Mouse (Mus musculus): ENCODE results near the gene Sel1l. TPM values are rescaled to one million over a fixed set of nuclear protein-coding genes. Genes with fewer than 3 reads are reported as not detected.

The Sel1l gene
- total RNA-seq, 1 experiment from 2014 or later, result 158 TPM

GRCm38 (mm10) chr12:91778211-91779003 lies 70.5 kb downstream of the Sel1l start:
- DNase-seq, result peak; percentile 46

GRCm38 (mm10) chr12:91776342-91776741 lies 72.6 kb downstream of the Sel1l start:
- no peak for DNase-seq

GRCm38 (mm10) chr12:91774811-91775284 lies 74.1 kb downstream of the Sel1l start:
- DNase-seq, result no peak

GRCm38 (mm10) chr12:91768871-91769270 lies 80.1 kb downstream of the Sel1l start:
- no peak for DNase-seq

DNA sequence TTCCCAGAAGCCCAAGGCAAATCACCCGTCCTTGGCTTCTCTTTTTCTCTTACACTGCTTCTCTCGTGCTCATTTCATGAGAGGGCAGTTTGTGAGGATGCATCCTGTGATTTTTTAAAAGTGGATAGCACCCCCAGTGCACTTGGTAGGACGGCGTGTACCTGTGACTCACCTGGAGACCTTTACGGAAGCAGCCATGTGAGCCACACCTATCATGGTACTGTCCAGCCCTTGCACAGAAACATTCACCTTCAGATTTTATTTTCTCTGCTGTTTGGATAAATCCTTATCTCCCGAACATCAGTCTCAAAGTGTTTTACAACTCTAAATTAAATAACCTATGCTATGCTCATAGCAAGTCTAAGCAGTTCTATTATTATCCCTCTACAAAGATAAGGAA lies 80.8 kb downstream of the Sel1l start:
- DNase-seq, result no peak

DNA sequence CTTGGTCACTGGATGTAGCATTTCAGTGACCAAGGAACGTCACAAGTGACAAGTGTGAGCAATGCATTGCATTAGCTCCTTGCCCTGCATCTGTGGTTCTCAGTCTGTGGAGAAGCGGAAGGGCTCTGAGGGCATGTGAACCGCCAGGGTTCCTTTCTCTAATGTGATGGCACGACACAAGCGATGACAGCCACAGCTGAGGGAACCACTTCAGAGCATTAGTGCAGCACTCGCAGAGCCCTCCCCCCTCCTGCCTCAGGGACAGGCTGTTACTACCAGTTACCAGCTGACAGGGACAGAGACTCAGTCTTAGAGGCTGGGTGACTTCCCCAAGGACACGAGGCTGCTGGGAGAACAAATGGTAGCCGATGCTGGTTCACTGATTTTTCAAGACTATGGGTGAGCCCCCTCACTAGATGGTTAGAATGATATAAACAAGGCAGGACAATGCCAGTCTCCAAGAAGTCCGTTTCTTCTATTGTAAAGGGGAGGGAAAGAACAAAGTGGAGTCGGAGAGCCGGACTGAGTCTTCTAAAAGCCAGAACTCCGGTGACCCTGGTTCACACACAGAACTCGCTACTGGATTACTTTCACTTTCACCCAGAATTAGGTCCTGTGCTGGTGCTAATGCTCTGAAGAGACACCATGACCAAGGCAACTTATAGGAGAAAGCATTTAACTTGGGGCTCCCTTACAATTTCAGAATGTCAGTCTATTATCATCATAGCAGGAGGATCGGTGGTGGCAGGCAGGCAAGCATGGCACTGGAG lies 82.4 kb downstream of the Sel1l start:
- peak; percentile 48 for DNase-seq

DNA sequence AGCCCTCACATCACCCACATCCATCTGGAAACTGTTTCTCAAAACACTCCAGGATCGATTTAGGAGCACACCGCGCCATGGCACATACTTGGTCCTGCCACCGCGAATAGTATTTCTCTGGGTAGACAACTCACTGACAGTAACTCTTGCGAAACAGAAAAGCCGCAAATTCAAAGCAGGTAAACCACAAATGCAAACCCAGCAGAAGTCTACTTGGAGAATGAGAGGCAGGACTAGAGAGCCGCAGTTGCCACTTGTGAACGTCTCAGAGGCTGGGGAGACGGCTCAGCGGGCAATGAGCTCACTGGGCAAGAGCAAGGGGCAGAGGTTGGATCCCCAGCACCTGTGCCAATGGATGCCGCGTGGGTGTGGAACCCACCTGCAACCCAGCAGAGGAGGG lies 83.5 kb downstream of the Sel1l start:
- no peak for DNase-seq

- no peak for DNase-seq
Observed at GRCm38 (mm10) chr12:91765054-91765453, 83.9 kb downstream of the Sel1l start.

DNA sequence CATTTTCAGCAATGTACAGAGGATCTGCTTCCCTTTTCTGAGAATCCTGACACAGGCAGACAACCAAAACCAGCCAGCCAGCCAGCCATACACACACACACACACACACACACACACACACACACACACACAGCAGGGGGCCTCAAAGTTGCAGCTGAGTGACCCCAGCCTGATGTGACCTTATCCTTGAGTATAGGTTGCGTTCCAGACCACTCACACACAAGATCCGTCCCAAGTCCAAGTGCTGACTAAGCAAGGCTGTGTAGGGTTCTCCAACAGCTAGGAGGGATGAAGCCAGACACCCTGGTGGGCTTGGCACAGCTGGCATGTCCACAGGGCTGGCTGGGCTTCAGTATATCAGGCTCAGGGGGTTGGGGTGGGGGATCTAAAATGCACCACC lies 84.5 kb downstream of the Sel1l start:
- no peak for DNase-seq

GRCm38 (mm10) chr12:91759836-91760235 lies 89.1 kb downstream of the Sel1l start:
- DNase-seq, result no peak

DNA sequence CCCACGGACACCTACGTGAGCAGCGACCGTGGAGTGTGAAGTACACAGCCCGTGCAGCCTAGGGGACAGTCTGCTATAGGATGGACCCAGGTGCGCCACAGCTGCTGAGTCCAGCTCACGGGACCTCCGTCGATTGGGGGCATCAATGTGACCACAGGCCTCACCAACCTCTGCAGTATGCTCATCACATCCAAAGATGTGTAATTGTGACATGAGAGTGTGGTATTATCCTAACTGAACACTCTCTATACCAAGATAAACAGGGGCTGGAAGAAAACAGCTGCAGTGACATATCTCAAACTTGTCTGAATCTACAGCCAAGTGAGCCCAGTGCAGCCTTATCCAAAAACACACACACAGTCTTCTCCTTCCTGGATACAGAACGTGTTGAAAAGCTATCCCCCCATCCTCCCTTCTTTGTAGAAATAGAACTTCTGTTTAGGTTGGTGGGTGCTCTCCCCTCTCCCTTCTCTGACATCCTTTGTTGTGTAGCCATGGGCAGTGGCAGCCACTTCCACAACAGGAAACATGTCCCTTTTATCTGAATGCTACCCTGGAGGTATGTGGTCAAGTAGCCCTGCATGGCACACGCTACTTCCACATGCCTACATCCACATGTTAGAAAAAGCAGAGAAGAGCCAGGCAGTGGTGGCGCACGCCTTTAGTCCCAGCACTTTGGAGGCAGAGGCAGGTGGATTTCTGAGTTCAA lies 90.9 kb downstream of the Sel1l start:
- no peak for DNase-seq

GRCm38 (mm10) chr12:91756562-91757166 lies 92.3 kb downstream of the Sel1l start:
- DNase-seq, result no peak

Small RNAs within 50 kb of the gene (microRNA-seq; reads per million reads assigned to microRNA genes)
- gene Gm22015, result 0 reads per million in 2 experiments

Other genes starting within 250 kb of the Sel1l start
- gene Ston2, start 60.8 kb downstream of the Sel1l start, total RNA-seq (2021), result 7.3 and 11.5 TPM in 2 replicates

Data from adrenal gland, postnatal 25 days (tissue).